ENCODE assay signal across 8 mouse cellular contexts in the genomic region with DNA sequence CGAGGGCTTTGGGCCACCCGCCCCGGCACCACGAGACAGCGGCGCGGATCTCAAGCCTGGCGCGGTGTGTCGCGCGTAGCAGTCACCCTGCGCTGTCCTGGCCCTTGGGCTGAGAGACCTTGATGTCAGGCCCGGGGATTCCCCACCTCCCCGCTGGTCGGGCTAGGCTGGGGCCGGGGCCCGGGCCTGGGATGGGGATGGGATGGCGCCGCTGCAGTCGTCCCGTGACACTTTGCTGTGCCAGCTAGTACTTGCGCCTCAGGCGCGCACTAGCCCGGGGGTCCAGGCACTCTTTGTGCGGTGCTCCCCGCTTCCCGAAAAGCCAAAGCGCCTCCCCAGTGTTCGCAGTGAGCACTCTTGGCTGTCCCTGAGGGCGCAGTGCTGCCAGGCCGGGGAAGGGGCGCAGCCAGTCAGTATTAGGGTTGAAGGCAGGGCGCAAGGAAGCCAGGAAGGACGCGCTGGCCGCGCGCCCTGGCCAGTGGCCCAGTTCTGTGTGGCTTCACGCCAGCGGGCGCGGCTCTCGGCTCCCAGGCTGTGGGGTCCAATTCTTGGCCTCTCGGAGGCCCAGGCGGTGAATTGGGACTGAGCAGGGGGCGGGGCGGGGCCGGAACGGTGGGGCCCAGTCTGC. TPM values are rescaled to one million over a fixed set of nuclear protein-coding genes. Genes with fewer than 3 reads are reported as not detected.
DNase-seq lines count a peak whose midpoint lies in the region; ATAC-seq and TF ChIP-seq lines count a peak whose summit lies in the region.

No protein-coding gene starts in this region.

- no peaks in the 10 kb centered on the region for H3K9me3 ChIP-seq in intestine, postnatal 0 days (ENCODE audit: control insufficient read depth)
- no peaks in the 10 kb centered on the region for H3K9me3 ChIP-seq in midbrain, embryonic 11.5 days (ENCODE audit: control insufficient read depth, low read length)

- TF ChIP-seq POLR2A in small intestine, adult 2 months (IDR thresholded peaks at IDR 0.05; ENCODE audit: low read depth, low read length): no peak

- WGBS in intestine, postnatal 0 days: 31% methylated on average over 48 of the region's 51 CpGs
- 12% methylated on average over 51 of the region's 51 CpGs for WGBS in midbrain, embryonic 11.5 days
- WGBS in small intestine, adult 2 months: 31% methylated on average over 51 of the region's 51 CpGs

- H3K27me3 ChIP-seq in intestine, postnatal 0 days (replicated peaks; ENCODE audit: control insufficient read depth, insufficient read depth, low read length): no peaks in the 10 kb centered on the region
- no peaks in the 10 kb centered on the region for H3K27me3 ChIP-seq in midbrain, embryonic 11.5 days (ENCODE audit: control insufficient read depth, insufficient read depth, low read length)
- no peaks in the 10 kb centered on the region for H3K27me3 ChIP-seq in small intestine, adult 2 months (ENCODE audit: control insufficient read depth, insufficient read depth, low read length)

- ATAC-seq in intestine, postnatal 0 days: peak; percentile 58
- peak; percentile 36 for ATAC-seq in midbrain, embryonic 11.5 days (ENCODE audit: low FRiP score)
- ATAC-seq in CD4-positive, CD25-positive, alpha-beta regulatory T cell, adult 4 months: no peak

- 0 out of 2 replicates have a peak, but pooled peaks have one; percentile 6 for TF ChIP-seq CTCF in intestine, postnatal 0 days (IDR thresholded peaks at IDR 0.05; ENCODE audit: low read depth)
- TF ChIP-seq CTCF in small intestine, adult 2 months (IDR thresholded peaks at IDR 0.05; ENCODE audit: extremely low read depth, insufficient read length, insufficient replicate concordance, low read depth, low read length): no peak

- H3K27ac ChIP-seq in intestine, postnatal 0 days (ENCODE audit: low read depth, low read length): peak overlapping the region; percentile 35; the same call in 1 of the 2 replicates
- peak overlapping the region; percentile 61 for H3K27ac ChIP-seq in midbrain, embryonic 11.5 days (ENCODE audit: low read depth, low read length)
- no peak overlapping the region for H3K27ac ChIP-seq in small intestine, adult 2 months (ENCODE audit: insufficient read depth, low read depth, low read length)

- peak overlapping the region; percentile 60 for H3K4me2 ChIP-seq in intestine, postnatal 0 days (replicated peaks; ENCODE audit: low read depth)
- peak overlapping the region; percentile 75 for H3K4me2 ChIP-seq in midbrain, embryonic 11.5 days

- peaks cover 17% of the 10 kb centered on the region; the same call in 1 of the 2 replicates for H3K4me1 ChIP-seq in intestine, postnatal 0 days (replicated peaks; ENCODE audit: control insufficient read depth, insufficient read depth, low read length)
- H3K4me1 ChIP-seq in midbrain, embryonic 11.5 days (ENCODE audit: control insufficient read depth, insufficient read depth, low read length): peaks cover 53% of the 10 kb centered on the region
- H3K4me1 ChIP-seq in small intestine, adult 2 months (ENCODE audit: control insufficient read depth, insufficient read depth, insufficient read length, low read length): peaks cover 17% of the 10 kb centered on the region

- peaks cover 39% of the 10 kb centered on the region for H3K36me3 ChIP-seq in intestine, postnatal 0 days (ENCODE audit: control insufficient read depth, insufficient read depth)
- peaks cover 24% of the 10 kb centered on the region for H3K36me3 ChIP-seq in midbrain, embryonic 11.5 days (ENCODE audit: control insufficient read depth, insufficient read depth, low read length)
- peaks cover 15% of the 10 kb centered on the region for H3K36me3 ChIP-seq in small intestine, adult 2 months (ENCODE audit: control insufficient read depth, insufficient read depth, low read length)

- 0 out of 2 replicates have a peak overlapping the region, but pooled peaks have one; percentile 26 for H3K9ac ChIP-seq in intestine, postnatal 0 days (ENCODE audit: low read depth, low read length)
- peak overlapping the region; percentile 62 for H3K9ac ChIP-seq in midbrain, embryonic 11.5 days (ENCODE audit: low read length)

- peak; percentile 74 for DNase-seq in adrenal gland, adult 8-10 months
- DNase-seq in embryo, embryonic 9.5 days (ENCODE audit: extremely low spot score): peak; percentile 57
- peak; percentile 83 to 86 for DNase-seq in gastrocnemius, postnatal 4 days (ENCODE audit: low spot score in 2 of 2)
- peak; percentile 76 for DNase-seq in left cerebral cortex, postnatal 25 days (ENCODE audit: low spot score in 2 of 2)
- DNase-seq in midbrain, embryonic 11.5 days (ENCODE audit: low spot score, missing footprints): peak; percentile 96

- peak overlapping the region; percentile 21 for H3K4me3 ChIP-seq in intestine, postnatal 0 days (ENCODE audit: low read depth, low read length)
- H3K4me3 ChIP-seq in midbrain, embryonic 11.5 days (ENCODE audit: low read depth, low read length): peak overlapping the region; percentile 14
- H3K4me3 ChIP-seq in small intestine, adult 2 months (ENCODE audit: low read depth, low read length): peak overlapping the region; percentile 48

- intact Hi-C loops in left cerebral cortex, postnatal 25 days (cut with DNase I): no loop called here

RNA-seq across cellular contexts. Expression of a gene that starts 5.7 kb away (rescaled TPM):
- total RNA-seq in adrenal gland, adult 8-10 months (2022): 10 to 100 TPM; 20.2 to 29.5 (median 27.3) TPM
- 10 to 100 TPM; 34.4 to 34.7 TPM for total RNA-seq in gastrocnemius, postnatal 4 days (2021)
- 2.7 and 2.9 TPM in 2 replicates for polyA plus RNA-seq in intestine, postnatal 0 days (2015; fragmentation: Nextera tagmentation; extraction: Ambion mirVana)
- total RNA-seq in left cerebral cortex, postnatal 25 days (2021): 10 to 100 TPM; 36.0 to 36.2 TPM
- 12.3 and 13.2 TPM in 2 replicates for polyA plus RNA-seq in midbrain, embryonic 11.5 days (2014; fragmentation: Nextera tagmentation; extraction: Ambion mirVana)
- 8.3 and 11.9 TPM in 2 replicates for polyA plus RNA-seq in small intestine, adult 2 months (2012; rRNA removed)
- polyA plus RNA-seq in CD4-positive, CD25-positive, alpha-beta regulatory T cell, adult 4 months (2017; shearing (Covaris generic)): under 1 TPM in 1 of 2 experiments, not detected in 1; 0.12 TPM

RNA-seq across cellular contexts. Expression of a gene that starts 40.3 kb away (rescaled TPM):
- 10 to 100 TPM; 20.3 to 27.0 (median 25.5) TPM for total RNA-seq in adrenal gland, adult 8-10 months (2022)
- total RNA-seq in gastrocnemius, postnatal 4 days (2021): 10 to 100 TPM; 18.2 to 20.1 TPM
- 11.3 and 12.2 TPM in 2 replicates for polyA plus RNA-seq in intestine, postnatal 0 days (2015; fragmentation: Nextera tagmentation; extraction: Ambion mirVana)
- total RNA-seq in left cerebral cortex, postnatal 25 days (2021): 10 to 100 TPM; 29.0 to 32.0 TPM
- 23.2 and 25.3 TPM in 2 replicates for polyA plus RNA-seq in midbrain, embryonic 11.5 days (2014; fragmentation: Nextera tagmentation; extraction: Ambion mirVana)
- 5.5 and 15.1 TPM in 2 replicates for polyA plus RNA-seq in small intestine, adult 2 months (2012; rRNA removed)
- 1 to 10 TPM; 3.5 to 4.1 TPM for polyA plus RNA-seq in CD4-positive, CD25-positive, alpha-beta regulatory T cell, adult 4 months (2017; shearing (Covaris generic))

RNA-seq across cellular contexts. Expression of a gene that starts 59.9 kb away (rescaled TPM):
- total RNA-seq in adrenal gland, adult 8-10 months (2022): 100 to 1,000 TPM; 117 to 159 (median 137) TPM
- 10 to 100 TPM; 75.2 to 76.0 TPM for total RNA-seq in gastrocnemius, postnatal 4 days (2021)
- 133 and 134 TPM in 2 replicates for polyA plus RNA-seq in intestine, postnatal 0 days (2015; fragmentation: Nextera tagmentation; extraction: Ambion mirVana)
- 100 to 1,000 TPM; 854 to 900 TPM for total RNA-seq in left cerebral cortex, postnatal 25 days (2021)
- 371 and 383 TPM in 2 replicates for polyA plus RNA-seq in midbrain, embryonic 11.5 days (2014; fragmentation: Nextera tagmentation; extraction: Ambion mirVana)
- polyA plus RNA-seq in small intestine, adult 2 months (2012; rRNA removed): 66.3 and 95.6 TPM in 2 replicates
- polyA plus RNA-seq in CD4-positive, CD25-positive, alpha-beta regulatory T cell, adult 4 months (2017; shearing (Covaris generic)): 10 to 100 TPM; 26.8 to 33.7 TPM
